Mouse (Mus musculus) telencephalon, adult 2 months (tissue): ENCODE results near the gene Amn1.

Experiments
- DNase-seq: peaks from one replicate; pipeline ENCODE4 v3.0.0-alpha.2; 2011; ENCODE audit warnings: low read depth, low spot score

Amn1 gene

GRCm38 (mm10) chr6:149108909-149109308, 79.6 kb downstream of the Amn1 start:
- no peak for DNase-seq

DNA sequence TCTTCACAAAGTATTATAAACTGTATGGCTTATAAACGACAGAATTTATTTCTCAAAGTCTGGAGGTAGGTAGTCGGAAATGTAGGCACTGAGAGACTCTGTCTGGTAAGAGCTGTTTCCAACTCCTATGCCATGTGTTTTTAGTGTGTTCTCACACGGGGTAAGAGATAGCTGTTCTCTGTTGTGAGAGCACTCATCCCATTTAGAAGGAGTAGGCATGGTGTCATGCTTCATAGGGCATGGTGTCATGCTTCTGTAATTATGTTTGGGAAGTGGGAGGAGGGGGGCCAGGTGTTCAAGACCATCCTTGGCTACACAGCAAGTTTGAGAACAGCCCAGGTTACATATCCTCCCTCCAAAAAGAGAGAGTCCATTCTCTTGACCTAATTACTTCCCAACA, 80.9 kb downstream of the Amn1 start:
- no peak for DNase-seq
